Mouse (Mus musculus) bone marrow macrophage, adult 2 months (primary cell): ENCODE results near the gene Cdv3.

Experiments used
- CTCF ChIP-seq: IDR thresholded peaks from 2 replicates; pipeline ENCODE4 v1.5.1; 2012; ENCODE audit warnings: low read depth, mild to moderate bottlenecking, low read length, moderate library complexity
- POLR2A ChIP-seq: IDR thresholded peaks from 2 replicates; pipeline ENCODE4 v1.6.1; 2012; ENCODE audit warnings: mild to moderate bottlenecking, low read depth, low read length, borderline replicate concordance

DNA sequence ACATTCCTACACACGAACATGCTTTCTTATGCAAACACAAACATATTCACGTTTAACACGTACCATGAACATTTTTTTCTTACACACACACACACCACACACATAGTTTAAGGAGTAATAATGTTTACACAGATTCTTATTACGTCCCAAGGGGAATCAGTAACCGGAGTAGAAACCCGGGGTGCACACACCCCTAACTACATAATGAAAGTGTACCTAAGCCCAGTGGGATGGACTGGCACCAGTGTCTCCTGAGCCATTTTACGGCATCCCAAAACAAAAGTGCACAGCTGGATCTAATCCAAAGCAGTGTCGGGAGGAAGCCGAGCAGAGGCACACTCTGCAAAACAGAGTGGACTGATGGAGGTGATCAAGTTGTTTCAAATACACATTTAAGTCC, 47.8 kb upstream of the Cdv3 start:
- no peak for TF ChIP-seq CTCF
- no peak for TF ChIP-seq POLR2A
